Mouse (Mus musculus) thymus, adult 2 months (tissue): ENCODE measurements around the gene Hist3h2ba.

Source experiments
- CTCF ChIP-seq: fragments of 200-500 bp; IDR thresholded peaks from 2 replicates; pipeline ENCODE4 v1.5.1; 2012; ENCODE audit warnings: mild to moderate bottlenecking, control low read depth, low read length, moderate library complexity, borderline replicate concordance; ENCODE audit not compliant: control insufficient read depth, poor library complexity, insufficient read depth; ENCODE audit errors: extremely low read depth
- POLR2A ChIP-seq: fragments of 200-500 bp; IDR thresholded peaks from 2 replicates; pipeline ENCODE4 v1.6.1; 2012; ENCODE audit warnings: mild to moderate bottlenecking, low read length, control low read depth, moderate library complexity; ENCODE audit not compliant: control insufficient read depth, poor library complexity, insufficient read depth; ENCODE audit errors: extremely low read depth

- no peak for TF ChIP-seq CTCF
- no peak for TF ChIP-seq POLR2A
Measured at GRCm38 (mm10) chr11:58944136-58944535, 4.6 kb upstream of the Hist3h2ba start.
